Mouse (Mus musculus) heart, embryonic 15.5 days (tissue): ENCODE measurements around the gene Map3k20. TPM values are rescaled to one million over a fixed set of nuclear protein-coding genes. Genes with fewer than 3 reads are reported as not detected.

Source experiments
- ATAC-seq: fragments of 200-750 bp; cut with Nextera tagmentation; replicated peaks from 2 replicates; pipeline ENCODE4 v1.8.0; 2017; ENCODE audit warnings: low read depth, moderate TSS enrichment; ENCODE audit not compliant: insufficient number of reproducible peaks, insufficient read depth, low FRiP score
- H3K27ac ChIP-seq: fragments of 300-500 bp; sonication (generic); 2 replicates; pipeline ENCODE4 v1.5.1; 2015; ENCODE audit warnings: mild to moderate bottlenecking, inconsistent platforms
- H3K27me3 ChIP-seq: fragments of 300-500 bp; sonication (generic); 2 replicates; pipeline ENCODE4 v1.6.1; 2015; ENCODE audit warnings: inconsistent platforms
- H3K36me3 ChIP-seq: fragments of 300-500 bp; sonication (generic); 2 replicates; pipeline ENCODE4 v1.6.1; 2015; ENCODE audit warnings: mild to moderate bottlenecking, inconsistent platforms
- H3K4me1 ChIP-seq: fragments of 300-500 bp; sonication (generic); replicated peaks from 2 replicates; pipeline ENCODE4 v1.6.1; 2015; ENCODE audit warnings: inconsistent platforms
- H3K4me2 ChIP-seq: fragments of 300-500 bp; sonication (generic); 2 replicates; pipeline ENCODE4 v1.6.1; 2015; ENCODE audit warnings: inconsistent platforms, mild to moderate bottlenecking, moderate library complexity
- H3K4me3 ChIP-seq: fragments of 300-500 bp; sonication (generic); 2 replicates; pipeline ENCODE4 v1.5.1; 2015; ENCODE audit warnings: mild to moderate bottlenecking, inconsistent platforms
- H3K9ac ChIP-seq: fragments of 300-500 bp; sonication (generic); 2 replicates; pipeline ENCODE4 v1.6.1; 2015; ENCODE audit warnings: mild to moderate bottlenecking, inconsistent platforms
- H3K9me3 ChIP-seq: fragments of 300-500 bp; sonication (generic); replicated peaks from 2 replicates; pipeline ENCODE4 v1.6.1; 2016; ENCODE audit warnings: inconsistent platforms
- WGBS: fragments of 180-500 bp; shearing (Covaris S2); methylation state at CpG from one replicate; pipeline ENCODE4 v1.1.7; 2015; ENCODE audit warnings: mixed read lengths; 5-methylcytosine and 5-hydroxymethylcytosine counted together
- polyA plus RNA-seq: library from polyadenylated mRNA; unstranded; fragments of >200 nt; fragmentation: Nextera tagmentation; extraction: Ambion mirVana; gene quantifications from 2 replicates; pipeline ENCODE4 v1.2.1, GENCODE M21; 2015

The Map3k20 gene
- polyA plus RNA-seq, 1 experiment from 2014 or later: 46.4 TPM

- Histone ChIP-seq H3K4me3 (no peak overlapping the region), H3K36me3 (peaks cover 23% of the 10 kb centered on the region), H3K9ac (no peak overlapping the region), H3K4me2 (no peak overlapping the region), H3K9me3 (no peaks in the 10 kb centered on the region), H3K27me3 (no peaks in the 10 kb centered on the region), H3K4me1 (peaks cover 12% of the 10 kb centered on the region; the same call in 1 of the 2 replicates), H3K27ac (peak overlapping the region; percentile 42; the same call in 1 of the 2 replicates)
- no peak for ATAC-seq
- WGBS: 54% methylated on average over 11 of the region's 11 CpGs
These were observed 97.9 kb downstream of the Map3k20 start for GRCm38 (mm10) chr2:72383321-72383720.

- Histone ChIP-seq H3K27me3 (no peaks in the 10 kb centered on the region), H3K27ac (peak overlapping the region; percentile 79), H3K9ac (no peak overlapping the region), H3K4me1 (peaks cover 25% of the 10 kb centered on the region), H3K4me2 (no peak overlapping the region), H3K4me3 (no peak overlapping the region), H3K9me3 (no peaks in the 10 kb centered on the region), H3K36me3 (peaks cover 8% of the 10 kb centered on the region)
- 75% methylated on average over 13 of the region's 13 CpGs for WGBS
- 0 out of 2 replicates have a peak, but pooled peaks have one; percentile 37 for ATAC-seq
These were observed 104.0 kb downstream of the Map3k20 start for GRCm38 (mm10) chr2:72389411-72389810.

- 14% methylated on average over 9 of the region's 9 CpGs for WGBS
- H3K27me3 ChIP-seq: no peaks in the 10 kb centered on the region
- no peak overlapping the region for H3K4me3 ChIP-seq
- peak; percentile 78; the same call in 1 of the 2 replicates for ATAC-seq
- H3K4me2 ChIP-seq: no peak overlapping the region
- H3K9ac ChIP-seq: no peak overlapping the region
- peaks cover 25% of the 10 kb centered on the region for H3K4me1 ChIP-seq
- peak overlapping the region; percentile 79 for H3K27ac ChIP-seq
- H3K36me3 ChIP-seq: peaks cover 9% of the 10 kb centered on the region
- H3K9me3 ChIP-seq: no peaks in the 10 kb centered on the region
These were observed 104.5 kb downstream of the Map3k20 start for GRCm38 (mm10) chr2:72389942-72390341.

GRCm38 (mm10) chr2:72390474-72390873 lies 105.0 kb downstream of the Map3k20 start:
- H3K27ac ChIP-seq: peak overlapping the region; percentile 79
- H3K9me3 ChIP-seq: no peaks in the 10 kb centered on the region
- ATAC-seq: peak; percentile 72; the same call in 1 of the 2 replicates
- 0 out of 2 replicates have a peak overlapping the region, but pooled peaks have one; percentile 3 for H3K4me3 ChIP-seq
- peak overlapping the region; percentile 21; the same call in 1 of the 2 replicates for H3K9ac ChIP-seq
- WGBS: 48% methylated on average over 6 of the region's 6 CpGs
- H3K27me3 ChIP-seq: no peaks in the 10 kb centered on the region
- peaks cover 14% of the 10 kb centered on the region for H3K36me3 ChIP-seq
- peaks cover 25% of the 10 kb centered on the region for H3K4me1 ChIP-seq
- peak overlapping the region; percentile 41 for H3K4me2 ChIP-seq

- Histone ChIP-seq H3K4me1 (peaks cover 25% of the 10 kb centered on the region), H3K36me3 (peaks cover 14% of the 10 kb centered on the region), H3K9me3 (no peaks in the 10 kb centered on the region), H3K9ac (no peak overlapping the region), H3K4me3 (no peak overlapping the region), H3K27ac (peak overlapping the region; percentile 79), H3K27me3 (no peaks in the 10 kb centered on the region), H3K4me2 (peak overlapping the region; percentile 18; the same call in 1 of the 2 replicates)
- WGBS: 34% methylated on average over 4 of the region's 4 CpGs
- ATAC-seq: no peak; the same call in 1 of the 2 replicates
These were observed 105.6 kb downstream of the Map3k20 start for GRCm38 (mm10) chr2:72391024-72391423.

GRCm38 (mm10) chr2:72391721-72392120 lies 106.3 kb downstream of the Map3k20 start:
- Histone ChIP-seq H3K9ac (no peak overlapping the region), H3K27me3 (no peaks in the 10 kb centered on the region), H3K4me3 (no peak overlapping the region), H3K27ac (peak overlapping the region; percentile 79; the same call in 1 of the 2 replicates), H3K4me1 (peaks cover 25% of the 10 kb centered on the region), H3K4me2 (no peak overlapping the region), H3K36me3 (peaks cover 14% of the 10 kb centered on the region), H3K9me3 (no peaks in the 10 kb centered on the region)
- ATAC-seq: no peak
- 91% methylated on average over 2 of the region's 2 CpGs for WGBS

- no peak for ATAC-seq
- Histone ChIP-seq H3K9me3 (no peaks in the 10 kb centered on the region), H3K4me3 (no peak overlapping the region), H3K4me2 (no peak overlapping the region), H3K27me3 (no peaks in the 10 kb centered on the region), H3K27ac (no peak overlapping the region), H3K9ac (no peak overlapping the region), H3K4me1 (peaks cover 25% of the 10 kb centered on the region), H3K36me3 (peaks cover 14% of the 10 kb centered on the region)
- 43% methylated on average over 4 of the region's 4 CpGs for WGBS
These were observed 106.9 kb downstream of the Map3k20 start for GRCm38 (mm10) chr2:72392316-72392715.

GRCm38 (mm10) chr2:72396934-72397333 lies 111.5 kb downstream of the Map3k20 start:
- H3K36me3 ChIP-seq: peaks cover 15% of the 10 kb centered on the region
- no peak overlapping the region for H3K27ac ChIP-seq
- H3K4me2 ChIP-seq: no peak overlapping the region
- no peak overlapping the region for H3K4me3 ChIP-seq
- no peak for ATAC-seq
- no peak overlapping the region for H3K9ac ChIP-seq
- H3K27me3 ChIP-seq: no peaks in the 10 kb centered on the region
- WGBS: 86% methylated on average over 6 of the region's 6 CpGs
- peaks cover 20% of the 10 kb centered on the region for H3K4me1 ChIP-seq
- no peaks in the 10 kb centered on the region for H3K9me3 ChIP-seq

- no peak overlapping the region for H3K9ac ChIP-seq
- 0 out of 2 replicates have a peak, but pooled peaks have one; percentile 43 for ATAC-seq
- H3K4me1 ChIP-seq: peaks cover 15% of the 10 kb centered on the region
- WGBS: 31% methylated on average over 13 of the region's 13 CpGs
- no peak overlapping the region for H3K4me2 ChIP-seq
- H3K27me3 ChIP-seq: no peaks in the 10 kb centered on the region
- peaks cover 27% of the 10 kb centered on the region for H3K36me3 ChIP-seq
- no peak overlapping the region for H3K4me3 ChIP-seq
- H3K27ac ChIP-seq: no peak overlapping the region
- no peaks in the 10 kb centered on the region for H3K9me3 ChIP-seq
These were observed 112.8 kb downstream of the Map3k20 start for GRCm38 (mm10) chr2:72398227-72398626.

- H3K27me3 ChIP-seq: no peaks in the 10 kb centered on the region
- 0 out of 2 replicates have a peak, but pooled peaks have one; percentile 18 for ATAC-seq
- H3K4me1 ChIP-seq: peaks cover 15% of the 10 kb centered on the region
- 71% methylated on average over 12 of the region's 12 CpGs for WGBS
- no peaks in the 10 kb centered on the region for H3K9me3 ChIP-seq
- no peak overlapping the region for H3K9ac ChIP-seq
- H3K4me3 ChIP-seq: no peak overlapping the region
- peaks cover 24% of the 10 kb centered on the region for H3K36me3 ChIP-seq
- peak overlapping the region; percentile 24 for H3K27ac ChIP-seq
- H3K4me2 ChIP-seq: no peak overlapping the region
These were observed 114.2 kb downstream of the Map3k20 start for GRCm38 (mm10) chr2:72399469-72400195.

- H3K27me3 ChIP-seq: no peaks in the 10 kb centered on the region
- WGBS: 89% methylated on average over 9 of the region's 9 CpGs
- H3K4me3 ChIP-seq: no peak overlapping the region
- H3K36me3 ChIP-seq: peaks cover 16% of the 10 kb centered on the region
- H3K4me1 ChIP-seq: peaks cover 15% of the 10 kb centered on the region
- H3K4me2 ChIP-seq: no peak overlapping the region
- H3K27ac ChIP-seq: no peak overlapping the region
- H3K9ac ChIP-seq: no peak overlapping the region
- ATAC-seq: no peak
- H3K9me3 ChIP-seq: no peaks in the 10 kb centered on the region
These were observed 115.9 kb downstream of the Map3k20 start for GRCm38 (mm10) chr2:72401290-72401689.
